Mouse (Mus musculus): ENCODE results near the gene Slc25a16. TPM values are rescaled to one million over a fixed set of nuclear protein-coding genes. Genes with fewer than 3 reads are reported as not detected.
"Not testable (repeated sequence)": the region's sequence is repeated elsewhere in the genome, so short reads cannot be mapped to it uniquely, and the experiment has no call there.

Gene Slc25a16
- total and polyA plus RNA-seq, 2 experiments from 2014 or later = 19.6 to 35.4 TPM

- H3K27me3 ChIP-seq (ENCODE audit: control insufficient read depth, insufficient read depth, low read length) = no peaks in the 10 kb centered on the region
- H3K9me3 ChIP-seq (replicated peaks; ENCODE audit: control insufficient read depth, low read length) = no peaks in the 10 kb centered on the region
- no peak overlapping the region for H3K9ac ChIP-seq (replicated peaks; ENCODE audit: low read depth, low read length)
- TF ChIP-seq CTCF (IDR thresholded peaks at IDR 0.05; ENCODE audit: low read depth) = no peak
- no peak for TF ChIP-seq EP300 (IDR thresholded peaks at IDR 0.05; ENCODE audit: low read depth)
- no peaks in the 10 kb centered on the region for H3K4me1 ChIP-seq (ENCODE audit: control insufficient read depth, insufficient read depth)
- no peak overlapping the region for H3K4me3 ChIP-seq (ENCODE audit: low read depth, low read length)
- no peak overlapping the region for H3K4me2 ChIP-seq (ENCODE audit: low read depth, low read length)
- H3K27ac ChIP-seq (ENCODE audit: low read depth) = no peak overlapping the region
- DNase-seq (ENCODE audit: low spot score) (no peak), ATAC-seq (ENCODE audit: insufficient read depth, low read depth) (no peak)
- WGBS = 72% methylated on average over 7 of the region's 7 CpGs
- no peaks in the 10 kb centered on the region for H3K36me3 ChIP-seq (replicated peaks; ENCODE audit: control insufficient read depth, insufficient read depth, low read length)
These were observed 14.1 kb upstream of the Slc25a16 start for GRCm38 (mm10) chr10:62906336-62906735.

GRCm38 (mm10) chr10:62908896-62909295, 11.5 kb upstream of the Slc25a16 start, which contains the start of gene Tet1:
TSS of gene Tet1 (minus strand) at chr10:62908996.
- not testable (repeated sequence) for H3K9ac ChIP-seq (replicated peaks; ENCODE audit: low read depth, low read length)

DNA sequence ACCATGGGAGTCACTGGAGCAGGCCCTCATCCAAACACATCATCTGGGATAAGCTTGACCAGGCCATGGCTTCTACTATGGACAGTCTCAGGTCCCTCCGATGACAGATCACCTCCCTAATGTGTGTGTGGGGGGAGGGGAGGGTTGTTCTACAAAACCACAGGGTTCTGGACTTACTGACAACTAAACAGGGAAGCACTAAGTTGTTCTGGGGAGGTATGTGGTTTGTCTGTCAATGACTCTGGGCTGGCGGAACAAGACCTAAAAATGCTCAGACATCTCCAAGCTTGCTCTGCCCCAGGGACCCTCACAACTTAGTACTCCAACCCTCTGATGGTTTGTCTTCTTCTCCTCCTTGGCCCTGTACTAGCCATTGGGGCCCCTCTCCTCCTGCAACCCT, 9.3 kb upstream of the Slc25a16 start:
- no peaks in the 10 kb centered on the region for H3K36me3 ChIP-seq (replicated peaks; ENCODE audit: control insufficient read depth, insufficient read depth, low read length)
- 71% methylated on average over 2 of the region's 2 CpGs for WGBS
- H3K4me2 ChIP-seq (ENCODE audit: low read depth, low read length) = no peak overlapping the region
- DNase-seq (ENCODE audit: low spot score) (no peak), ATAC-seq (ENCODE audit: insufficient read depth, low read depth) (no peak)
- no peak overlapping the region for H3K9ac ChIP-seq (replicated peaks; ENCODE audit: low read depth, low read length)
- H3K9me3 ChIP-seq (replicated peaks; ENCODE audit: control insufficient read depth, low read length) = no peaks in the 10 kb centered on the region
- H3K27me3 ChIP-seq (ENCODE audit: control insufficient read depth, insufficient read depth, low read length) = no peaks in the 10 kb centered on the region
- no peaks in the 10 kb centered on the region for H3K4me1 ChIP-seq (ENCODE audit: control insufficient read depth, insufficient read depth)
- no peak overlapping the region for H3K27ac ChIP-seq (ENCODE audit: low read depth)
- TF ChIP-seq CTCF (IDR thresholded peaks at IDR 0.05; ENCODE audit: low read depth) = no peak
- TF ChIP-seq EP300 (IDR thresholded peaks at IDR 0.05; ENCODE audit: low read depth) = no peak
- no peak overlapping the region for H3K4me3 ChIP-seq (ENCODE audit: low read depth, low read length)

More at GRCm38 (mm10) chr10:62908896-62909295, 11.5 kb upstream of the Slc25a16 start, which contains the start of gene Tet1:
- not testable (repeated sequence) for H3K4me3 ChIP-seq (ENCODE audit: low read depth, low read length); H3K4me2 ChIP-seq (ENCODE audit: low read depth, low read length); DNase-seq (ENCODE audit: low spot score); H3K4me1 ChIP-seq (ENCODE audit: control insufficient read depth, insufficient read depth); ATAC-seq (ENCODE audit: insufficient read depth, low read depth); H3K27me3 ChIP-seq (ENCODE audit: control insufficient read depth, insufficient read depth, low read length); H3K36me3 ChIP-seq (replicated peaks; ENCODE audit: control insufficient read depth, insufficient read depth, low read length); H3K9me3 ChIP-seq (replicated peaks; ENCODE audit: control insufficient read depth, low read length); H3K27ac ChIP-seq (ENCODE audit: low read depth)
- no CpG with 5 or more reads among the region's 1 CpGs for WGBS

GRCm38 (mm10) chr10:62918985-62919384, 1.4 kb upstream of the Slc25a16 start:
- Histone ChIP-seq H3K4me1 (ENCODE audit: control insufficient read depth, insufficient read depth) (peaks cover 9% of the 10 kb centered on the region), H3K9me3 (replicated peaks; ENCODE audit: control insufficient read depth, low read length) (no peaks in the 10 kb centered on the region), H3K27ac (ENCODE audit: low read depth) (no peak overlapping the region), H3K4me2 (ENCODE audit: low read depth, low read length) (no peak overlapping the region), H3K36me3 (replicated peaks; ENCODE audit: control insufficient read depth, insufficient read depth, low read length) (no peaks in the 10 kb centered on the region), H3K9ac (replicated peaks; ENCODE audit: low read depth, low read length) (no peak overlapping the region), H3K4me3 (ENCODE audit: low read depth, low read length) (no peak overlapping the region), H3K27me3 (ENCODE audit: control insufficient read depth, insufficient read depth, low read length) (no peaks in the 10 kb centered on the region)
- ATAC-seq (ENCODE audit: insufficient read depth, low read depth) (no peak), DNase-seq (ENCODE audit: low spot score) (no peak)
- no peak for TF ChIP-seq CTCF (IDR thresholded peaks at IDR 0.05; ENCODE audit: low read depth)
- TF ChIP-seq EP300 (IDR thresholded peaks at IDR 0.05; ENCODE audit: low read depth) = no peak
- 82% methylated on average over 3 of the region's 3 CpGs for WGBS

GRCm38 (mm10) chr10:62920766-62921156, 328 bp downstream of the Slc25a16 start:
- ATAC-seq (ENCODE audit: insufficient read depth, low read depth) = peak; percentile 60
- no peak for TF ChIP-seq EP300 (IDR thresholded peaks at IDR 0.05; ENCODE audit: low read depth)
- TF ChIP-seq CTCF (IDR thresholded peaks at IDR 0.05; ENCODE audit: low read depth) = no peak

DNA sequence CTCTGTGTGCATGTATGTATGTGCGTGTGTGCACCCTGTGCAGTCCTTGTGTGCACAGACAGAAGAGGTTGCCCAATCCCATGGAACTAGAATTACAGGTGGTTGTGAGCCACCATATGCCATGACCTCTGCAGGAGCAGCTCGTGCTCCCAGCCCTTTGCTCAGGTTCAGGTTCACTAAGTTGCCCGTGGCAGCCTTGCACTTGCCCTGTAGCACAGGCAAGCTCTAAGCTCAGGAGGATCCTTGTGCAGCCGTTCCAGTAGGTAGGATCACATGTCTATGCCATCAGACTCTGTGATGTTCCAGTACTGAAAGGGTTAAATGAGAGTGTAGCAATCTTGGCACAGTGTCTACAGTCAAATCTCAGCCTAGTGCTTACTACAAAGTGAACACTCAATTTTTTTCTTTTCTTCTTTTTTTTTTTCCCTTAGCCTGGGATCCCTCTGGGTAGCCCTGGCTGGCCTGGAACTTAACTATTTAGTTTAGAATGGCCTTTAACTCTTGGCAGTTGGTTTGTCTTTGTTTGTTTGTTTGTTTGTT, 3.7 kb downstream of the Slc25a16 start:
- no peak for DNase-seq (ENCODE audit: low spot score)
- H3K9me3 ChIP-seq (replicated peaks; ENCODE audit: control insufficient read depth, low read length) = no peaks in the 10 kb centered on the region
- 94% methylated on average over 4 of the region's 4 CpGs for WGBS
- peaks cover 9% of the 10 kb centered on the region for H3K4me1 ChIP-seq (ENCODE audit: control insufficient read depth, insufficient read depth)
- peaks cover 13% of the 10 kb centered on the region for H3K36me3 ChIP-seq (replicated peaks; ENCODE audit: control insufficient read depth, insufficient read depth, low read length)
- H3K27ac ChIP-seq (ENCODE audit: low read depth) = no peak overlapping the region
- no peak overlapping the region for H3K4me3 ChIP-seq (ENCODE audit: low read depth, low read length)
- no peak overlapping the region for H3K4me2 ChIP-seq (ENCODE audit: low read depth, low read length)
- TF ChIP-seq EP300 (IDR thresholded peaks at IDR 0.05; ENCODE audit: low read depth) (no peak), CTCF (IDR thresholded peaks at IDR 0.05; ENCODE audit: low read depth) (no peak)
- no peak overlapping the region for H3K9ac ChIP-seq (replicated peaks; ENCODE audit: low read depth, low read length)
- no peaks in the 10 kb centered on the region for H3K27me3 ChIP-seq (ENCODE audit: control insufficient read depth, insufficient read depth, low read length)
- no peak for ATAC-seq (ENCODE audit: insufficient read depth, low read depth)

More at GRCm38 (mm10) chr10:62920766-62921156, 328 bp downstream of the Slc25a16 start:
- Histone ChIP-seq H3K9ac (replicated peaks; ENCODE audit: low read depth, low read length) (peak overlapping the region; percentile 81), H3K4me3 (ENCODE audit: low read depth, low read length) (peak overlapping the region; percentile 76), H3K4me2 (ENCODE audit: low read depth, low read length) (peak overlapping the region; percentile 81), H3K4me1 (ENCODE audit: control insufficient read depth, insufficient read depth) (peaks cover 9% of the 10 kb centered on the region), H3K27ac (ENCODE audit: low read depth) (peak overlapping the region; percentile 93), H3K27me3 (ENCODE audit: control insufficient read depth, insufficient read depth, low read length) (no peaks in the 10 kb centered on the region), H3K36me3 (replicated peaks; ENCODE audit: control insufficient read depth, insufficient read depth, low read length) (no peaks in the 10 kb centered on the region), H3K9me3 (replicated peaks; ENCODE audit: control insufficient read depth, low read length) (no peaks in the 10 kb centered on the region)
- DNase-seq (ENCODE audit: low spot score) = no peak
- WGBS = under 1% methylated on average over 29 of the region's 29 CpGs

All from heart, postnatal 0 days (tissue).